Mouse (Mus musculus) limb, embryonic 10.5 days (tissue): ENCODE data around the gene Sertad2. TPM values are rescaled to one million over a fixed set of nuclear protein-coding genes. Genes with fewer than 3 reads are reported as not detected.
A peak's percentile ranks its signal among the peaks of the same experiment; 100 is the strongest.

Experiments used
- DNase-seq: peaks from one replicate; pipeline ENCODE4 v3.0.0-alpha.2; 2017; ENCODE audit warnings: low spot score
- H3K27ac ChIP-seq: fragments of 300-500 bp; sonication (generic); 2 replicates; pipeline ENCODE4 v1.5.1; 2016; ENCODE audit warnings: mild to moderate bottlenecking
- H3K27me3 ChIP-seq: fragments of 300-500 bp; sonication (generic); 2 replicates; pipeline ENCODE4 v1.6.1; 2016; ENCODE audit warnings: low read depth, mild to moderate bottlenecking; ENCODE audit not compliant: poor library complexity, severe bottlenecking
- H3K36me3 ChIP-seq: fragments of 300-500 bp; sonication (generic); 2 replicates; pipeline ENCODE4 v1.6.1; 2016; ENCODE audit warnings: mild to moderate bottlenecking, moderate library complexity
- H3K4me1 ChIP-seq: fragments of 300-500 bp; sonication (generic); 2 replicates; pipeline ENCODE4 v1.6.1; 2016
- H3K4me3 ChIP-seq: fragments of 300-500 bp; sonication (generic); 2 replicates; pipeline ENCODE4 v1.5.1; 2016; ENCODE audit warnings: mild to moderate bottlenecking, moderate library complexity
- H3K9me3 ChIP-seq: fragments of 300-500 bp; sonication (generic); replicated peaks from 2 replicates; pipeline ENCODE4 v1.6.1; 2016; ENCODE audit warnings: mild to moderate bottlenecking
- WGBS: fragments of 180-500 bp; shearing (Covaris S2); methylation state at CpG from one replicate; pipeline ENCODE4 v1.1.7; 2016; 5-methylcytosine and 5-hydroxymethylcytosine counted together
- polyA plus RNA-seq: library from polyadenylated mRNA; unstranded; fragments of >200 nt; fragmentation: Nextera tagmentation; extraction: Ambion mirVana; gene quantifications from 2 replicates; pipeline ENCODE4 v1.2.1, GENCODE M21; 2016

Gene Sertad2
- 20.5 and 27.0 TPM in 2 replicates for polyA plus RNA-seq

- under 1% methylated on average over 61 of the region's 62 CpGs for WGBS
- no peaks in the 10 kb centered on the region for H3K9me3 ChIP-seq
- peak; percentile 97 for DNase-seq
- peak within 1 kb of the TSS; percentile 84 for H3K4me3 ChIP-seq
- H3K4me1 ChIP-seq: peaks cover 16% of the 10 kb centered on the region
- peak within 1 kb of the TSS; percentile 91 for H3K27ac ChIP-seq
- peaks cover 9% of the 10 kb centered on the region for H3K27me3 ChIP-seq
- H3K36me3 ChIP-seq: no peaks in the 10 kb centered on the region
Measured at GRCm38 (mm10) chr11:20542739-20543452, at the start of gene Sertad2. TSS of gene Sertad2 (plus strand) at chr11:20543253.

- no peak for DNase-seq
- Histone ChIP-seq H3K4me3 (no peak overlapping the region), H3K4me1 (no peaks in the 10 kb centered on the region), H3K36me3 (no peaks in the 10 kb centered on the region), H3K9me3 (no peaks in the 10 kb centered on the region), H3K27ac (no peak overlapping the region), H3K27me3 (no peaks in the 10 kb centered on the region)
- WGBS: 80% methylated on average over 6 of the region's 6 CpGs
Measured at GRCm38 (mm10) chr11:20493922-20494626, 49.0 kb upstream of the Sertad2 start.

- Histone ChIP-seq H3K4me3 (no peak overlapping the region), H3K9me3 (no peaks in the 10 kb centered on the region), H3K4me1 (no peaks in the 10 kb centered on the region), H3K27ac (no peak overlapping the region), H3K36me3 (no peaks in the 10 kb centered on the region), H3K27me3 (no peaks in the 10 kb centered on the region)
- 55% methylated on average over 3 of the region's 3 CpGs for WGBS
- DNase-seq: no peak
Measured at GRCm38 (mm10) chr11:20500516-20500915, 42.5 kb upstream of the Sertad2 start.

- Histone ChIP-seq H3K27me3 (no peaks in the 10 kb centered on the region), H3K4me3 (no peak overlapping the region), H3K36me3 (no peaks in the 10 kb centered on the region), H3K27ac (no peak overlapping the region), H3K9me3 (no peaks in the 10 kb centered on the region), H3K4me1 (no peaks in the 10 kb centered on the region)
- 78% methylated on average over 5 of the region's 5 CpGs for WGBS
- no peak for DNase-seq
Measured at GRCm38 (mm10) chr11:20501160-20501955, 41.7 kb upstream of the Sertad2 start.

- H3K9me3 ChIP-seq: no peaks in the 10 kb centered on the region; the same call in 1 of the 2 replicates
- H3K4me3 ChIP-seq: no peak overlapping the region
- peaks cover 6% of the 10 kb centered on the region for H3K4me1 ChIP-seq
- DNase-seq: no peak
- no peaks in the 10 kb centered on the region for H3K27me3 ChIP-seq
- no peaks in the 10 kb centered on the region for H3K36me3 ChIP-seq
- whole genome bisulfite sequencing: 91% methylated on average over 6 of the region's 6 CpGs
- H3K27ac ChIP-seq: no peak overlapping the region
Measured at GRCm38 (mm10) chr11:20513574-20513973, 29.5 kb upstream of the Sertad2 start.

- DNase-seq: no peak
- WGBS: 74% methylated on average over 4 of the region's 4 CpGs
Measured at GRCm38 (mm10) chr11:20514757-20515156, 28.3 kb upstream of the Sertad2 start.

GRCm38 (mm10) chr11:20521321-20521720 is 21.7 kb upstream of the Sertad2 start:
- 94% methylated on average over 2 of the region's 2 CpGs for WGBS
- H3K4me3 ChIP-seq: no peak overlapping the region
- DNase-seq: no peak
- no peak overlapping the region for H3K27ac ChIP-seq
- H3K36me3 ChIP-seq: no peaks in the 10 kb centered on the region
- H3K27me3 ChIP-seq: no peaks in the 10 kb centered on the region
- no peaks in the 10 kb centered on the region for H3K9me3 ChIP-seq
- H3K4me1 ChIP-seq: 0 out of 2 replicates have a peak, but pooled peaks cover 4% of the 10 kb centered on the region

More at GRCm38 (mm10) chr11:20514757-20515156, 28.3 kb upstream of the Sertad2 start:
- Histone ChIP-seq H3K27ac (no peak overlapping the region), H3K27me3 (no peaks in the 10 kb centered on the region), H3K9me3 (no peaks in the 10 kb centered on the region; the same call in 1 of the 2 replicates), H3K4me3 (no peak overlapping the region), H3K4me1 (peaks cover 6% of the 10 kb centered on the region), H3K36me3 (no peaks in the 10 kb centered on the region)

- Histone ChIP-seq H3K36me3 (no peaks in the 10 kb centered on the region), H3K4me1 (0 out of 2 replicates have a peak, but pooled peaks cover 4% of the 10 kb centered on the region), H3K4me3 (no peak overlapping the region), H3K9me3 (no peaks in the 10 kb centered on the region), H3K27me3 (no peaks in the 10 kb centered on the region), H3K27ac (no peak overlapping the region)
- WGBS: 66% methylated on average over 4 of the region's 4 CpGs
- DNase-seq: no peak
Measured at GRCm38 (mm10) chr11:20522750-20523149, 20.3 kb upstream of the Sertad2 start.

- 96% methylated on average over 1 of the region's 1 CpGs for WGBS
- no peak for DNase-seq
- no peaks in the 10 kb centered on the region for H3K36me3 ChIP-seq
Measured at GRCm38 (mm10) chr11:20524435-20524834, 18.6 kb upstream of the Sertad2 start.

GRCm38 (mm10) chr11:20525909-20526308 is 17.1 kb upstream of the Sertad2 start:
- Histone ChIP-seq H3K36me3 (no peaks in the 10 kb centered on the region), H3K27ac (no peak overlapping the region), H3K4me3 (no peak overlapping the region), H3K27me3 (no peaks in the 10 kb centered on the region), H3K9me3 (no peaks in the 10 kb centered on the region), H3K4me1 (0 out of 2 replicates have a peak, but pooled peaks cover 4% of the 10 kb centered on the region)
- DNase-seq: no peak
- WGBS: 80% methylated on average over 8 of the region's 8 CpGs

More at GRCm38 (mm10) chr11:20524435-20524834, 18.6 kb upstream of the Sertad2 start:
- H3K4me3 ChIP-seq: no peak overlapping the region
- H3K27ac ChIP-seq: no peak overlapping the region
- 0 out of 2 replicates have a peak, but pooled peaks cover 4% of the 10 kb centered on the region for H3K4me1 ChIP-seq
- no peaks in the 10 kb centered on the region for H3K27me3 ChIP-seq
- no peaks in the 10 kb centered on the region for H3K9me3 ChIP-seq

GRCm38 (mm10) chr11:20527901-20528300 is 15.2 kb upstream of the Sertad2 start:
- Histone ChIP-seq H3K27ac (no peak overlapping the region), H3K4me3 (no peak overlapping the region), H3K27me3 (no peaks in the 10 kb centered on the region), H3K36me3 (no peaks in the 10 kb centered on the region), H3K9me3 (no peaks in the 10 kb centered on the region), H3K4me1 (peaks cover 17% of the 10 kb centered on the region)
- DNase-seq: no peak
- WGBS: 79% methylated on average over 3 of the region's 3 CpGs

- no peak for DNase-seq
- Histone ChIP-seq H3K4me3 (peak overlapping the region; percentile 70), H3K36me3 (no peaks in the 10 kb centered on the region), H3K27me3 (peaks cover 3% of the 10 kb centered on the region; the same call in 1 of the 2 replicates), H3K9me3 (no peaks in the 10 kb centered on the region), H3K4me1 (peaks cover 13% of the 10 kb centered on the region), H3K27ac (peak overlapping the region; percentile 86)
- 28% methylated on average over 1 of the region's 1 CpGs for WGBS
Measured at GRCm38 (mm10) chr11:20531682-20531991, 11.4 kb upstream of the Sertad2 start.
